Mouse (Mus musculus) gastrocnemius, adult 8-10 months (tissue): ENCODE results near the gene Gm10665. TPM values are rescaled to one million over a fixed set of nuclear protein-coding genes. Genes with fewer than 3 reads are reported as not detected.
"Not testable (repeated sequence)": the region's sequence is repeated elsewhere in the genome, so short reads cannot be mapped to it uniquely, and the experiment has no call there.

Source experiments
- DNase-seq, 2 experiments: peaks; one replicate each; pipeline ENCODE4 v3.0.0; 2022; ENCODE audit warnings: low spot score in 2 of 2
- total RNA-seq, 4 experiments: library from RNA; stranded (reverse); gene quantifications; 2 replicates each; pipeline ENCODE4 v1.2.4; 2022

Gene Gm10665
- total RNA-seq, result not detected

DNA sequence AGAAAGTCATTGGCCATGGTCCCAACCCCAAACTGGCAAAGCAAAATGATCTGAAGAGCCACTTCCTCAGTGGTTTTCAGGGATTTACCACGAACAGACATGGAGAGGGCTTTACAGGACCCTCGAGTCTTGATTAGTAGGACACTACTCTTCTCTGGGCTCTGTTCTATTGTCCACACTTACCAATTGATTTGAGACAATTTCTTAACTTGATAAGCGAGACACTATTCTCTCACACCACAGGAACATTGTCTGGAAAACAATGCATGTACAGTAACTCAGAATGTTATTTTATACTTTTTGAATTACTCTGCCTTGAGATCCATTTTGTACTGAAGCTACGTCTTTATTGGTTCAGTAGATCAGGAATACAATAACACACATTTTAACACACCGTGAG is at the start of gene Gm10665:
Gm10665 (minus strand) TSS at position 101 of the 400 bp plus-strand sequence.
- not testable (repeated sequence) for DNase-seq

- DNase-seq, result not testable (repeated sequence)
Measured at GRCm38 (mm10) chr7:22499578-22499977, 35.7 kb upstream of the Gm10665 start, which contains the start of gene Vmn1r151. Vmn1r151 (minus strand) TSS chr7:22499678.

DNA sequence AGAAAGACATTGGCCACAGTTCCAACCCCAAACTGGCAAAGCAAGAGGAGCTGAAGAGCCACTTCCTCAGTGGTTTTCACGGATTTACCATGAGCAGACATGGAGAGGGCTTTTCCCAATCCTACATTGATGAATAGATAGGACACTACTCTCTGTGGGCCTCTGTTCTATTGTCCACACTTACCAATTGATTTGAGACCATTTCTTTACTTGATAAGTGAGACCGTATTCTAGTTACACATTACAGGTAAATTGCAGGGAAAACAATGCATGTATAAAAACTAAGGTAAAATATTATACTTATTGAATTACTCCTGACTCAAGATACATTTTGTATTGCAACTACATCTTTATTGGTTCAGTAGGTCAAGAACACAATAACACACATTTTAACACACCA is 25.7 kb downstream of the Gm10665 start, which contains the start of gene Vmn1r149:
Vmn1r149 (minus strand) TSS at position 101 of the 400 bp plus-strand sequence.
- not testable (repeated sequence) for DNase-seq

GRCm38 (mm10) chr7:22413283-22413682 is 50.6 kb downstream of the Gm10665 start, which contains the start of gene Vmn1r148:
Vmn1r148 (plus strand) TSS chr7:22413583.
- DNase-seq, result not testable (repeated sequence)

Other genes starting within 250 kb of the Gm10665 start
- gene Gm8453, start 234.6 kb downstream of the Gm10665 start, total RNA-seq, result not detected
- gene Gm4187, start 134.4 kb downstream of the Gm10665 start, total RNA-seq, result not detected
- not detected for gene Gm8660, start 93.0 kb downstream of the Gm10665 start, total RNA-seq
- not detected for gene Vmn1r148, start 50.5 kb downstream of the Gm10665 start, total RNA-seq
- gene Vmn1r149, start 25.8 kb downstream of the Gm10665 start, total RNA-seq, result not detected
- gene Vmn1r151, start 35.6 kb upstream of the Gm10665 start, total RNA-seq, result not detected
- gene Vmn1r152, start 58.9 kb upstream of the Gm10665 start, total RNA-seq, result not detected
- gene Gm8677, start 70.8 kb upstream of the Gm10665 start, total RNA-seq, result not detected
- not detected for gene Gm4201, start 101.3 kb upstream of the Gm10665 start, total RNA-seq
- gene Gm4565, start 124.1 kb upstream of the Gm10665 start, total RNA-seq, result not detected
- gene Vmn1r155, start 193.9 kb upstream of the Gm10665 start, total RNA-seq, result not detected
- gene Gm8693, start 228.2 kb upstream of the Gm10665 start, total RNA-seq, result not detected